Mouse (Mus musculus): ENCODE results near the gene Sft2d2.

DNA sequence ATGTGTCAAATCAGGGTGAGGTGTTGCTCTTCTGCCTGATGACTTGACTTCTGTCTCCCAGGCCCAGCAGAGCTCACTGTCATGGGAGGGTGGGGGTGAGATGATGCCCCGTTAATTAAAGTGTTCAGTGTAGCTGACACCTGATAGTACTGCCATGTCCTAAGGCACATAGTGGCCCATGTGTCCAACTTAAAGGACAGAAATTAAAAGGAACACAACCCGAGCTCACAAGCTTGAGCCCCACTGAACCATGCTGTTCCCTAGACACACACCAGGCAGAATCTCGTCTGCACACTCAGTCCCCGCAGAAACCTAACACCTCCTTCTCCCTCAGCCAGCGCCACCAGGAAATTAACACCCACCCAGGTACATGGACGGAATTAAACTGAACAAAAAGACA is 29.3 kb downstream of the Sft2d2 start:
- TF ChIP-seq POLR2A (IDR thresholded peaks at IDR 0.05; ENCODE audit: insufficient read length, low read depth): no peak
- no peak for TF ChIP-seq E2F4 (IDR thresholded peaks at IDR 0.05; ENCODE audit: insufficient read depth)
- TF ChIP-seq TCF12 (IDR thresholded peaks at IDR 0.05; ENCODE audit: insufficient read depth, poor library complexity, severe bottlenecking): no peak
- no peak for TF ChIP-seq CEBPB (IDR thresholded peaks at IDR 0.05; ENCODE audit: insufficient read depth, poor library complexity, severe bottlenecking)

All from myocyte (in vitro differentiated cells).